Mouse (Mus musculus) lung, postnatal 0 days (tissue): ENCODE measurements at regions not wholly inside any gene's neighbourhood (a gene's known extent, or its start where the extent isn't known, plus 50 kb on each side); places are given as distances from the start of the nearest gene placed in this dataset.

Source experiments
- CTCF ChIP-seq: IDR thresholded peaks from 2 replicates; pipeline ENCODE4 v1.5.1; 2016; ENCODE audit warnings: antibody characterized with exemption, mild to moderate bottlenecking
- EP300 ChIP-seq: IDR thresholded peaks from 2 replicates; pipeline ENCODE4 v1.6.1; 2016; ENCODE audit warnings: antibody characterized with exemption, mild to moderate bottlenecking, control low read depth

GRCm38 (mm10) chr13:45140616-45141015, 62.1 kb downstream of the Gm9817 start:
- TF ChIP-seq CTCF (no peak), EP300 (no peak)
